Mouse (Mus musculus): ENCODE results near the gene Nrip1. TPM values are rescaled to one million over a fixed set of nuclear protein-coding genes. Genes with fewer than 3 reads are reported as not detected.

Gene Nrip1
- polyA plus RNA-seq, 1 experiment, result 2.4 TPM

DNA sequence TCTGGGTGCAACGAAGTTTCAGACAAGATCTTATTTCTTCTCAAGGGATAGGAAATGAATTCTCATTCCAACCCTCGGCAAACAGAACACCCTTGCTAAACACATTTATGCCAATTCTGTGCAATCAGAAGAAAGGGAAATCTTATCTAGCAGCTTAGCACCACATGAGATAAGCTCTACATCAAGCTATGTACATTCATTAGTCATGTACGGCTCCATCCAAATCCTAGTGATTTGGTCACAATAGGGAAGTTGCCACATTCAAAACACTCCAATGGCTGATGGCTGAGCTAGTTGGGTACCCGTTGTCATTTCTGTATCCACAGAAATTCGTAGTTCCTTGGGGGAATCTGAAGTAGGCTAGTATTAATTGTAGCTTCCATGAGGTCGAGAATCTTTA is 91.8 kb downstream of the Nrip1 start:
- Histone ChIP-seq H3ac (ENCODE audit: control insufficient read depth, insufficient read length, low read depth) (no peak overlapping the region), H3K79me3 (ENCODE audit: low read depth) (no peaks in the 10 kb centered on the region), H3K79me2 (ENCODE audit: control insufficient read depth, insufficient read depth) (no peaks in the 10 kb centered on the region), H3K4me3 (ENCODE audit: insufficient read depth, poor library complexity, severe bottlenecking) (no peak overlapping the region), H3K36me3 (ENCODE audit: control insufficient read depth, insufficient read depth) (no peaks in the 10 kb centered on the region), H3K27me3 (ENCODE audit: control insufficient read depth, insufficient read depth, insufficient read length) (no peaks in the 10 kb centered on the region)
- TF ChIP-seq MAX (IDR thresholded peaks at IDR 0.05) (no peak), MYOG (IDR thresholded peaks at IDR 0.05; ENCODE audit: control insufficient read depth, extremely low read depth, insufficient read length) (no peak), USF1 (IDR thresholded peaks at IDR 0.05; ENCODE audit: low read depth) (no peak), CEBPB (IDR thresholded peaks at IDR 0.05; ENCODE audit: low read depth) (no peak), CTCF (IDR thresholded peaks at IDR 0.05; ENCODE audit: control insufficient read depth, insufficient read depth, insufficient read length) (no peak), MYOD1 (IDR thresholded peaks at IDR 0.05; ENCODE audit: control insufficient read depth, insufficient read length, low read depth) (no peak)

DNA sequence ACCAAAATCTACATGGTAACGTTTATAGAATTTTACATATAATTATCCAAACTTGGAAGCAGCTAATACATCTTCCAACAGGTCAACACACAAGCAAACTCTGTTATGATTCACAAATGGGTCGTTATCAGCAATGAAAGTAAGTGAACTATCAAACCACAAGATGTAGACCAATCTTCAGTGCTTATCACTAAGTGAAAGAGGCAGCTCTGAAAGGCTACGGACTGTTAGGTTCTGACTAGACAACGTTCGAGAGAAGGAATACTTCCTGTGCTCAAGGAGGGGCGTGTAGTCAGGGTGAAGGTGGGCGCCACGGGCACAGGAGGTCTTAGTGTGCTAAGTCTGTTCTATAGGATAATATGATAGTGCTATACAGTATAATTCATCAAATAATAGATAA is 93.3 kb downstream of the Nrip1 start:
- Histone ChIP-seq H3K79me2 (ENCODE audit: control insufficient read depth, insufficient read depth) (no peaks in the 10 kb centered on the region), H3K4me3 (ENCODE audit: insufficient read depth, poor library complexity, severe bottlenecking) (no peak overlapping the region), H3K36me3 (ENCODE audit: control insufficient read depth, insufficient read depth) (no peaks in the 10 kb centered on the region), H3K27me3 (ENCODE audit: control insufficient read depth, insufficient read depth, insufficient read length) (no peaks in the 10 kb centered on the region), H3K79me3 (ENCODE audit: low read depth) (no peaks in the 10 kb centered on the region), H3ac (ENCODE audit: control insufficient read depth, insufficient read length, low read depth) (no peak overlapping the region)
- no peak for TF ChIP-seq MAX (IDR thresholded peaks at IDR 0.05)
- no peak for TF ChIP-seq FOSL1 (IDR thresholded peaks at IDR 0.05; ENCODE audit: insufficient read depth, low read length, poor library complexity, severe bottlenecking)
- TF ChIP-seq MYOD1 (IDR thresholded peaks at IDR 0.05; ENCODE audit: control insufficient read depth, insufficient read length, low read depth), result no peak
- TF ChIP-seq CEBPB (IDR thresholded peaks at IDR 0.05; ENCODE audit: low read depth), result no peak
- no peak for TF ChIP-seq USF1 (IDR thresholded peaks at IDR 0.05; ENCODE audit: low read depth)
- no peak for TF ChIP-seq MYOG (IDR thresholded peaks at IDR 0.05; ENCODE audit: control insufficient read depth, extremely low read depth, insufficient read length)
- TF ChIP-seq CTCF (IDR thresholded peaks at IDR 0.05; ENCODE audit: control insufficient read depth, insufficient read depth, insufficient read length), result no peak

DNA sequence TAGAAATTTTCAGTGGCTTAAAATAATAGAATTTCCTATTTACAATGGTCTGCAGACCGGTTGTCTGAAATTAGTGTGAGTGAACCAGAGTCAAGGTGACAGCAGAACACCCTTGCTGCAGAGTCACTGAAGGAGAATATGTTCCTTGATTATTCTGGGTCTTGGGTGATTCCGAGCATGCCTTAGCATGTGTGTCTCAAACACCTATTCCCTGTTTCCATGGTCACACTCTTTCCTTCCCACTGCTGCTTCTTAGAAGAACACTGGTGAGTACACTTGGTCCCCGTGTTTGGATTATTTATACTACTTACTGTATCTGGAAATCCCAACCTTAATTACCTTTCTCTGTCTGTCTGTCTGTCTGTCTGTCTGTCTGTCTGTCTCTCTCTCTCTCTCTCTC is 97.4 kb downstream of the Nrip1 start:
- no peaks in the 10 kb centered on the region for H3K36me3 ChIP-seq (ENCODE audit: control insufficient read depth, insufficient read depth)
- H3K4me3 ChIP-seq (ENCODE audit: insufficient read depth, poor library complexity, severe bottlenecking), result no peak overlapping the region
- no peaks in the 10 kb centered on the region for H3K27me3 ChIP-seq (ENCODE audit: control insufficient read depth, insufficient read depth, insufficient read length)
- H3K79me2 ChIP-seq (ENCODE audit: control insufficient read depth, insufficient read depth), result no peaks in the 10 kb centered on the region
- no peak for TF ChIP-seq MYOG (IDR thresholded peaks at IDR 0.05; ENCODE audit: control insufficient read depth, extremely low read depth, insufficient read length)
- no peak for TF ChIP-seq MYOD1 (IDR thresholded peaks at IDR 0.05; ENCODE audit: control insufficient read depth, insufficient read length, low read depth)
- TF ChIP-seq MAX (IDR thresholded peaks at IDR 0.05), result no peak
- no peak for TF ChIP-seq FOSL1 (IDR thresholded peaks at IDR 0.05; ENCODE audit: insufficient read depth, low read length, poor library complexity, severe bottlenecking)
- TF ChIP-seq CTCF (IDR thresholded peaks at IDR 0.05; ENCODE audit: control insufficient read depth, insufficient read depth, insufficient read length), result no peak
- TF ChIP-seq USF1 (IDR thresholded peaks at IDR 0.05; ENCODE audit: low read depth), result no peak
- TF ChIP-seq CEBPB (IDR thresholded peaks at IDR 0.05; ENCODE audit: low read depth), result no peak
- H3K79me3 ChIP-seq (ENCODE audit: low read depth), result no peaks in the 10 kb centered on the region
- no peak overlapping the region for H3ac ChIP-seq (ENCODE audit: control insufficient read depth, insufficient read length, low read depth)

DNA sequence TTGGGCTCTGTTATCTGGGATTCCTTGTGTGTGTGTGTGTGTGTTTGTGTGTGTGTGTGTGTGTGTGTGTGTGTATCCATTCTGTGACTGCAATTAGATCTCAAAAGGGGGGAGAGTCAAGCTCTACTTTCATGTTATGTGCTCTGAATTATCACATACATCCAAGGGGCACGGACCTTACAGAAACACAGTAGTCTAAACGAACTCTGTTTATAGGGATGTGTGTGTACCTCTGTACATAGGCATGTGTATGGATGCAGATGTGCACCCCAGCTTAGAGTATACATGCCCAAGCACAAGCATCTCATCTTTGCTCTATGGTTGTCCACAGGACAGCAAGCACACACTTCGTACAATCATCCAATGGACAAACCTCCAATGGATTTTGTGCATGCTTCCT is 98.0 kb downstream of the Nrip1 start:
- Histone ChIP-seq H3K4me3 (ENCODE audit: insufficient read depth, poor library complexity, severe bottlenecking) (no peak overlapping the region), H3K27me3 (ENCODE audit: control insufficient read depth, insufficient read depth, insufficient read length) (no peaks in the 10 kb centered on the region), H3K36me3 (ENCODE audit: control insufficient read depth, insufficient read depth) (no peaks in the 10 kb centered on the region), H3ac (ENCODE audit: control insufficient read depth, insufficient read length, low read depth) (no peak overlapping the region), H3K79me3 (ENCODE audit: low read depth) (no peaks in the 10 kb centered on the region), H3K79me2 (ENCODE audit: control insufficient read depth, insufficient read depth) (no peaks in the 10 kb centered on the region)
- TF ChIP-seq FOSL1 (IDR thresholded peaks at IDR 0.05; ENCODE audit: insufficient read depth, low read length, poor library complexity, severe bottlenecking), result no peak
- no peak for TF ChIP-seq CTCF (IDR thresholded peaks at IDR 0.05; ENCODE audit: control insufficient read depth, insufficient read depth, insufficient read length)
- no peak for TF ChIP-seq MAX (IDR thresholded peaks at IDR 0.05)
- TF ChIP-seq MYOD1 (IDR thresholded peaks at IDR 0.05; ENCODE audit: control insufficient read depth, insufficient read length, low read depth), result no peak
- no peak for TF ChIP-seq USF1 (IDR thresholded peaks at IDR 0.05; ENCODE audit: low read depth)
- no peak for TF ChIP-seq MYOG (IDR thresholded peaks at IDR 0.05; ENCODE audit: control insufficient read depth, extremely low read depth, insufficient read length)
- TF ChIP-seq CEBPB (IDR thresholded peaks at IDR 0.05; ENCODE audit: low read depth), result no peak

DNA sequence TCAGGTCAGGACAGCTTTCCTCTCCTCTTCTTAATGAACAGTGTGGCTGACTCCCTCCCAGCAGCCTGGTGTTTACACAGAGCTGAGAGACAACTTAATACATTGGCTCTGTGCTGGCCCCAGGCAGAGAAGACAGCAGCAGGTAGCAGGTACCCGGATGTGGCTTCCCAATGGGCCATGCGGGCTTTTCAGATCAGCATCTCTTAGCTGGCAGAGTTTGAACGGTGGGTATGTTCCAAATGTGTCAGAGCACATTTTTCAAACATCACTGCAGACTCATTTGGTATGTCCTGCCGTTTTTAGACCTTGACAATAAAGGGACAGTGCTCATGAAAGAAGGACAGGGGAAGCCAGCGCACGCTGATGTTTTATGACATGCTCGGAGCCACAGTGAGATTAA is 98.5 kb downstream of the Nrip1 start:
- Histone ChIP-seq H3K36me3 (ENCODE audit: control insufficient read depth, insufficient read depth) (no peaks in the 10 kb centered on the region), H3ac (ENCODE audit: control insufficient read depth, insufficient read length, low read depth) (no peak overlapping the region), H3K27me3 (ENCODE audit: control insufficient read depth, insufficient read depth, insufficient read length) (no peaks in the 10 kb centered on the region), H3K79me2 (ENCODE audit: control insufficient read depth, insufficient read depth) (no peaks in the 10 kb centered on the region), H3K79me3 (ENCODE audit: low read depth) (no peaks in the 10 kb centered on the region), H3K4me3 (ENCODE audit: insufficient read depth, poor library complexity, severe bottlenecking) (no peak overlapping the region)
- TF ChIP-seq CTCF (IDR thresholded peaks at IDR 0.05; ENCODE audit: control insufficient read depth, insufficient read depth, insufficient read length) (no peak), MYOD1 (IDR thresholded peaks at IDR 0.05; ENCODE audit: control insufficient read depth, insufficient read length, low read depth) (no peak), MYOG (IDR thresholded peaks at IDR 0.05; ENCODE audit: control insufficient read depth, extremely low read depth, insufficient read length) (no peak), USF1 (IDR thresholded peaks at IDR 0.05; ENCODE audit: low read depth) (no peak), CEBPB (IDR thresholded peaks at IDR 0.05; ENCODE audit: low read depth) (no peak), MAX (IDR thresholded peaks at IDR 0.05) (no peak)

DNA sequence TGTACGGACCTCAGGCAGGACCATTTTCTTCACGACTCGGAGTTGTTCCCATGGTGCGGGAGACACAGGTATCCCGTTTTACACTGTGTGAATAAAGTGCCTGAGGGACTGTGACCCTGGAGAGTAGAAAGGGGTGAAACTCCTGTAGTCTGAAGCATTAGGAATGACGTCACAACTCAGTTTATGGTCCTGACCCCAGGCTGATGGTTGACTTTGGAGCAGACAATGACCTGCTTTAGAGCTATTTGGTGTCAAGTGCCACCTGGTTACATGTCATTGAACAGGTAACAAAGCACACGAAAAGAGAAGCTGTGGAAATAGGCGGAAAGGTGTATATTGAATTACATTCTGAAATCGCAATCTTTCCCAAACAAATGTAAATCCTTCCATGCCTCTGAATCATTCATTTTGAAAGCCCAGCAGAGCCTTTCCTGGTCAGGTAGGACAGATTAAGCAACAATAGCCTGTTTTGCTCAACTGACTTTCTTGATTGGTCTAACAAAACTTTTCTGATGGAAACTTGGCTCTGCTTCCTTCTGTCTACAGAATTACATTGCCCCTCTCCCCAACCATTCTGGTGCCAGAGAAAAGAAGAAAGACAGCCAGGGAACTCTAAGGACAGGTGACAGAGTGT is 106.9 kb downstream of the Nrip1 start:
- no peaks in the 10 kb centered on the region for H3K36me3 ChIP-seq (ENCODE audit: control insufficient read depth, insufficient read depth)
- H3K27me3 ChIP-seq (ENCODE audit: control insufficient read depth, insufficient read depth, insufficient read length), result no peaks in the 10 kb centered on the region
- TF ChIP-seq MYOD1 (IDR thresholded peaks at IDR 0.05; ENCODE audit: control insufficient read depth, insufficient read length, low read depth), result no peak
- TF ChIP-seq FOSL1 (IDR thresholded peaks at IDR 0.05; ENCODE audit: insufficient read depth, low read length, poor library complexity, severe bottlenecking), result no peak
- TF ChIP-seq CEBPB (IDR thresholded peaks at IDR 0.05; ENCODE audit: low read depth), result no peak
- TF ChIP-seq MYOG (IDR thresholded peaks at IDR 0.05; ENCODE audit: control insufficient read depth, extremely low read depth, insufficient read length), result no peak
- H3K4me3 ChIP-seq (ENCODE audit: insufficient read depth, poor library complexity, severe bottlenecking), result no peak overlapping the region
- H3K79me2 ChIP-seq (ENCODE audit: control insufficient read depth, insufficient read depth), result no peaks in the 10 kb centered on the region
- H3ac ChIP-seq (ENCODE audit: control insufficient read depth, insufficient read length, low read depth), result no peak overlapping the region
- no peaks in the 10 kb centered on the region for H3K79me3 ChIP-seq (ENCODE audit: low read depth)
